Mouse (Mus musculus): ENCODE measurements at regions not wholly inside any gene's neighbourhood (a gene's known extent, or its start where the extent isn't known, plus 50 kb on each side); places are given as distances from the start of the nearest gene placed in this dataset.

DNA sequence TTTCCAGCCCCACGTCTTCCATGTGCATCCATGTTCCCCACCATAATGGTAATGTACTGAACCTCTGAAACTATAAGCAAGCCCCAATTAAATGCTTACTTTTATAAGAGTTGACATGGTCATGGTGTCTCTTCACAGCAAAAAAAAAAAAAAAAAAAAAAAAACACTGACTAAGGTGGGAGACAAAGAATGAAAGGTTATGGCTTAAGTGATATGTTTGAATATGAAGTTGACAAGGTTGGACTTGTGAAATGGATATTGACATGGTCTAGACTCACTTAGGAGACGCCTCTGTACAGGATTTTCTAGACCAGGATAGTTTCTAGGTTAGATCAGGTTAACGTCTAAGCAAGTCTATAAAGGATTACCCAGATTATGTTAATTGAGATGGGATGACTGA is 473.2 kb upstream of the Nrp1 start:
- TF ChIP-seq CTCF (IDR thresholded peaks at IDR 0.05; ENCODE audit: borderline replicate concordance, insufficient read depth, low read length) (no peak), POLR2A (IDR thresholded peaks at IDR 0.05; ENCODE audit: low read depth, low read length) (no peak)
